Mouse (Mus musculus): ENCODE results near the gene Sp100. TPM values are rescaled to one million over a fixed set of nuclear protein-coding genes. Genes with fewer than 3 reads are reported as not detected.
A peak's percentile ranks its signal among the peaks of the same experiment; 100 is the strongest.

Gene Sp100
- polyA plus RNA-seq, 1 experiment from 2014 or later: 0.19 TPM

GRCm38 (mm10) chr1:85736355-85737184, 86.8 kb downstream of the Sp100 start:
- DNase-seq (ENCODE audit: low read depth, low spot score) (no peak), ATAC-seq (peak; percentile 66)
- ChIA-PET CTCF (interaction anchor here (1.1 to 2.3 kb wide), 9 partner anchors 9 to 58 kb away, joined by 3 to 8 read pairs (median 4); no protein-coding TSS in a partner anchor), POLR2A (interaction anchor here (0.8 kb wide), 1 partner anchor 57 kb away, joined by 3 read pairs; the partner anchor contains the start of gene Cab39)
- TF ChIP-seq CTCF (IDR thresholded peaks at IDR 0.05): peak; percentile 91
- in situ Hi-C loops (cut with MboI; ENCODE audit: low pct_unique_long_range_greater_than_20kb): loop anchor here (5.0 kb wide), 1 partner anchor 106 kb away; no protein-coding TSS in a partner anchor
- peaks cover 9% of the 10 kb centered on the region for H3K27me3 ChIP-seq

GRCm38 (mm10) chr1:85739000-85739399, 89.2 kb downstream of the Sp100 start:
- in situ Hi-C loops (cut with MboI; ENCODE audit: low pct_unique_long_range_greater_than_20kb): loop anchor here (5.0 kb wide), 1 partner anchor 103 kb away; no protein-coding TSS in a partner anchor
- ATAC-seq (no peak), DNase-seq (ENCODE audit: low read depth, low spot score) (no peak)
- peaks cover under 1% of the 10 kb centered on the region for H3K27me3 ChIP-seq
- CTCF ChIA-PET: interaction anchor here (1.0 kb wide), 1 partner anchor 54 kb away, joined by 3 read pairs; no protein-coding TSS in a partner anchor
- POLR2A ChIA-PET: no interaction called here
- no peak for TF ChIP-seq CTCF (IDR thresholded peaks at IDR 0.05)

DNA sequence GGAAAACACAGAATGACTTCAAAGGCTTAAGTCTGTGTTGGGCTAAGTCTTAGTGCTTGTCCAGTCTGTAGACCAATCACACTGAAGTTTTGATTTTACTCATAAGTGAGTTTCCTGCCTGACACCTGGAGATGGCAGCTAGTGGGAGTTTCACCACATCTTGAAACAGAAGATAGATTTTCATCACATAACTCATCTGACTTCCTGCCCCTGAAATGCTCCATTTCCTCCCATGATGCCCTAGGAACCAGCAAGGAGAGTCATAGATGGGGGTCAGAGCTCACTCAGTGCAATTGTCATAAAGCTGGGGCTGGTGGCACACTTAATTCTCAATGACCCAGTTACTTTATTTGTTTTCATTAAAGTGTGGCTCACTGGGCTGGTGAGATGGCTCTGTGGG, 90.0 kb downstream of the Sp100 start:
- CTCF ChIA-PET: no interaction called here
- POLR2A ChIA-PET: no interaction called here
- no peak for TF ChIP-seq CTCF (IDR thresholded peaks at IDR 0.05)
- DNase-seq (ENCODE audit: low read depth, low spot score) (no peak), ATAC-seq (no peak)
- in situ Hi-C loops (cut with MboI; ENCODE audit: low pct_unique_long_range_greater_than_20kb): loop anchor here (5.0 kb wide), 1 partner anchor 102 kb away; no protein-coding TSS in a partner anchor
- no peaks in the 10 kb centered on the region for H3K27me3 ChIP-seq

GRCm38 (mm10) chr1:85740923-85741322, 91.1 kb downstream of the Sp100 start:
- no peaks in the 10 kb centered on the region for H3K27me3 ChIP-seq
- POLR2A ChIA-PET: no interaction called here
- no peak for TF ChIP-seq CTCF (IDR thresholded peaks at IDR 0.05)
- DNase-seq (ENCODE audit: low read depth, low spot score) (no peak), ATAC-seq (no peak)
- in situ Hi-C loops (cut with MboI; ENCODE audit: low pct_unique_long_range_greater_than_20kb): no loop called here
- CTCF ChIA-PET: no interaction called here

DNA sequence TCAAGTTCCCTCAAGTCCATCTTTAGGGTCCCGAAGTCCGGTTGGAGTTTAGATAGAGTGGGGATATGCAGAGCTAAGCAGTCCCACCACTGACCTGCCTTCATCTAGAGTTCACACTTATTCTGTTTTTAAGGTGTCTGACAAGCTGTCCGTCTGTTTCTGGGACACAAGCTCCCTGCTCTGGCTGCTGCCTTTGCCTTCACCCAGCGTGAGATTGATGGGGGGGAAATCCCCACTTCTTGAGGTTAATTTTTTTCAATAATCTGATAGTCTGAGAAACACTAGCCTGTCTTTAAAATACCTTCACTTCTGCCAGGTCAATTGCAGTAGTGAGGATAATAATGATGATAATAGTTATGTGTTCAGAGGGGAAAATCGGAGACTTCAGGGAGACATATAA, 92.5 kb downstream of the Sp100 start:
- no peak for DNase-seq (ENCODE audit: low read depth, low spot score)
- no peak for TF ChIP-seq CTCF (IDR thresholded peaks at IDR 0.05)
- ChIA-PET POLR2A (no interaction called here), CTCF (no interaction called here)
- no peaks in the 10 kb centered on the region for H3K27me3 ChIP-seq
- in situ Hi-C loops (cut with MboI; ENCODE audit: low pct_unique_long_range_greater_than_20kb): no loop called here
- no peak for ATAC-seq

DNA sequence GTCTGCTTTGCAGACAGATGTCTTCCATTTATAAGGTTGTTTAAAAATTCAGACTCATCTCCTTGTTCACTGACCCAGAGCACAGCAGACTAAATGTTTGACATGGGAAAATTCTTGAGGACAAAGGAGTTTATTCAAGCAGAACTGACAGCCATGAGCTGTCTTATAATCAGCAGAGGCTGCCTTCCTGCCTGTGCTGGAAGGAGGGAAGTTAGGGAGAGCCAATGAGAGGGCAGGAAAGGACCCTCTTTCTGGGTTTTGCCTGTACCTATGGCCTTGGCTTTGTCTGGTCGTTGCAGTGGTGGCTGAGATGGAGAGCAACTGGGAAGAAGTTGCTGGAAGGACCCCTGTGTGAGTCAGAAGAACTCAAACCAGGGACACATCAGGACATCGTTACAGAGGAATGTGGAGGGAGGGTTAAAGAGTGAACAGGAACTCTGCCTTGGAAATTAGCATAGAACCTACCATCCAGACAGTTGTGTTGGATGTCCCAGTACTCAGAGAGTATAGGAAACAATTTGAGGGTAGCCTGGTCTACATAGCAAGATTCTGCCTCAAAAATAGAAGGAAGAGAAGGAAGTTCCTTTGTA, 93.2 kb downstream of the Sp100 start:
- CTCF ChIA-PET: no interaction called here
- TF ChIP-seq CTCF (IDR thresholded peaks at IDR 0.05): no peak
- POLR2A ChIA-PET: no interaction called here
- in situ Hi-C loops (cut with MboI; ENCODE audit: low pct_unique_long_range_greater_than_20kb): no loop called here
- ATAC-seq (peak; percentile 70), DNase-seq (ENCODE audit: low read depth, low spot score) (no peak)
- no peaks in the 10 kb centered on the region for H3K27me3 ChIP-seq

- ATAC-seq (no peak), DNase-seq (ENCODE audit: low read depth, low spot score) (no peak)
- POLR2A ChIA-PET: no interaction called here
- CTCF ChIA-PET: no interaction called here
- no peaks in the 10 kb centered on the region for H3K27me3 ChIP-seq
- in situ Hi-C loops (cut with MboI; ENCODE audit: low pct_unique_long_range_greater_than_20kb): no loop called here
- TF ChIP-seq CTCF (IDR thresholded peaks at IDR 0.05): no peak
These were observed 94.8 kb downstream of the Sp100 start for GRCm38 (mm10) chr1:85744539-85744938.

DNA sequence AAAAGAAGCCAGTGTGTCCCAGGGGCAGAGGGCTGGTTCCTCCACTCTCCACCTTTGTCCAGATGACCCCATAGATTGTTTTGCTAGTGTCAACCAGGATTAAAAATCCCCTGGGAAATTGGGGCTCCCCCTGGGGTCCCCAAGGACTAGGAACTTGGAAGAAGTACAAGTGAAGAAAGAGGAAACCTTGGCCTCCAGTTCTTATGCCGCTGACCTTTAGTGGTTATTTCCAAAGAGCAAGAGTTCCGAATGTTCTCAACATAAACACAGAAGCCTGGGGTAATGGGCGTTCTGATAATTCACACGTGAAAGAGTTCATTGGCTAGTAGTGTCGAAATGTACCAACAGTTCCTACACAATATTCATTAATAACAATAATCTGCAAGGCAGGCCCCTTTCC, 96.7 kb downstream of the Sp100 start:
- in situ Hi-C loops (cut with MboI; ENCODE audit: low pct_unique_long_range_greater_than_20kb): no loop called here
- ChIA-PET CTCF (no interaction called here), POLR2A (no interaction called here)
- no peak for ATAC-seq
- TF ChIP-seq CTCF (IDR thresholded peaks at IDR 0.05): no peak
- H3K27me3 ChIP-seq: no peaks in the 10 kb centered on the region
- DNase-seq (ENCODE audit: low read depth, low spot score): no peak

DNA sequence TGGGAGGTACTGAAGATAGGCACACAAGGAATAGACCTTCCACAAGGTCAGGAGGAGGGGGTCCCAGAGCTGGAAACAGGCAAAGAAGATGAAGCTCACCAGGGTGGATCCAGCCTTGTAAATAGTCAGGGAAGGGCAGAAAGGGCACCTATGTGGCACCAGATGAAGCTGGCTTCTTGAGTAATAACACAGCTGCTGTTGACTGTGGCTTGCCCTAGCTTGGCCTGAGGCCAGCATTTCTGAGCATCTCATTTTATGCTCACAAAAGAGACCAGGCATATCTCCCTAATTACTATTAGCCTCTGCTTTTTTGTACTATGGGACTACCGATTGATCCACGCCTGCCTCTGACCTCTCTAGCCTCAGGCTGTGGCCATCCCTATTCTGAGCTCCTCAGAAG, 100.0 kb downstream of the Sp100 start:
- ATAC-seq (no peak), DNase-seq (ENCODE audit: low read depth, low spot score) (no peak)
- no peak for TF ChIP-seq CTCF (IDR thresholded peaks at IDR 0.05)
- CTCF ChIA-PET: interaction anchor here (1.5 kb wide), 1 partner anchor 43 kb away, joined by 3 read pairs; the partner anchor contains the start of gene Cab39
- H3K27me3 ChIP-seq: peaks cover 2% of the 10 kb centered on the region
- POLR2A ChIA-PET: no interaction called here
- in situ Hi-C loops (cut with MboI; ENCODE audit: low pct_unique_long_range_greater_than_20kb): no loop called here

DNA sequence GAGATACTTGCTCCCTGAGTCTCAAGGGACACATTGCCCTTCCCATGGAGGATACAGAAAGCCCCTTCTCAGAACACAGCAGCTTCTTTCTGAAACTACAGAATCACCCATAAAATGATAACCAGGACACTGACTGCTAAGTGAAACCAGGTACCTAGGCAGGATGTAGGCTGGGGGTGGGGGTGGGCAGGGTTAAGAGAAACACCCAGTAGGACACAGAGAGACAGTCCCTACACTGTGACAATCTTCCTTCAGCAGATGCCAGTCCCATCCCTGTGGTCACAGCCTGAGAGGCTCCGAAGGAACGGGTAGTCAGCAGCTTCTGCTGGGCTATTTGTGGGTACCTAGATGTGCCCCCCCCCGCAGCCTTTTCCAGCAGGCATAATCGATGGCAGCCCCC, 100.9 kb downstream of the Sp100 start:
- in situ Hi-C loops (cut with MboI; ENCODE audit: low pct_unique_long_range_greater_than_20kb): no loop called here
- ATAC-seq (no peak), DNase-seq (ENCODE audit: low read depth, low spot score) (no peak)
- peaks cover 2% of the 10 kb centered on the region for H3K27me3 ChIP-seq
- ChIA-PET POLR2A (no interaction called here), CTCF (no interaction called here)
- TF ChIP-seq CTCF (IDR thresholded peaks at IDR 0.05): no peak

DNA sequence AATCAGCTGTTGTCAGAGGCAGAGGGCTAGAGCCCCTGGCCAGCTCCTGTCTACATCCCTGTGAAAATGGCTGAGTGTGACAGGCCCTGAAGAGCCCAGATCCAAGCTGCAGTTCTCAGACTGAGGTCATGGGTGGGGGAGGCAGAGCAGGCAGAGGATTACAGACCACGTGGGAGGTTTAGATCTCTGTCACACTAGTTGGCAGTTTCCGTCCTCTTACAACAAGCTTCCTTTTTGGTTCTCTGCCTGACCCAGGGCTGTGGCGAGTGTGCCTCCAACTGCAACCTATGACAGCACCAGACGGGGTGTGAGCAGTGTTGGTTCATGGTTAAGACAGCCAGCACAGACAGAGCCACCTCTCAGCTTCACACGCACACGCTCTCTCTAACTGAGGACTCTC, 101.7 kb downstream of the Sp100 start:
- DNase-seq (ENCODE audit: low read depth, low spot score): no peak
- no peak for TF ChIP-seq CTCF (IDR thresholded peaks at IDR 0.05)
- H3K27me3 ChIP-seq: peaks cover 2% of the 10 kb centered on the region
- ATAC-seq: peak; percentile 26
- in situ Hi-C loops (cut with MboI; ENCODE audit: low pct_unique_long_range_greater_than_20kb): no loop called here
- ChIA-PET CTCF (no interaction called here), POLR2A (no interaction called here)

Data from Patski (cell line).